Mouse (Mus musculus): Measurements from ENCODE around the gene Fam163a. TPM values are rescaled to one million over a fixed set of nuclear protein-coding genes. Genes with fewer than 3 reads are reported as not detected.
"Not testable (repeated sequence)": the region's sequence is repeated elsewhere in the genome, so short reads cannot be mapped to it uniquely, and the experiment has no call there.

Gene Fam163a
- under 1 TPM; 0.07 to 0.19 TPM for total RNA-seq (2021)
- long read RNA-seq, experiment 1, result 0 reads
- long read RNA-seq, experiment 2, result 0 reads

GRCm38 (mm10) chr1:156204656-156205131 lies at the start of gene Fam163a:
Fam163a (minus strand) TSS chr1:156205026.
- peak; percentile 11 to 21 for DNase-seq
- intact Hi-C loops (cut with DNase I), result no loop called here

GRCm38 (mm10) chr1:156251096-156251495 lies 46.3 kb upstream of the Fam163a start:
- intact Hi-C loops (cut with DNase I); DNase-seq: not testable (repeated sequence)

GRCm38 (mm10) chr1:156247893-156248292 lies 43.1 kb upstream of the Fam163a start:
- intact Hi-C loops (cut with DNase I), result no loop called here
- no peak for DNase-seq

- peak; percentile 64 to 78 for DNase-seq
Observed at GRCm38 (mm10) chr1:156241713-156242348, 37.0 kb upstream of the Fam163a start.

GRCm38 (mm10) chr1:156241035-156241434 lies 36.2 kb upstream of the Fam163a start:
- intact Hi-C loops (cut with DNase I), result loop anchor here (1.0 kb wide), 1 partner anchor 155 kb away; no protein-coding TSS in a partner anchor
- DNase-seq, result peak in 1 of 2 experiments; percentile 40

More at GRCm38 (mm10) chr1:156241713-156242348, 37.0 kb upstream of the Fam163a start:
- intact Hi-C loops (cut with DNase I), result loop anchor here (1.0 kb wide), 1 partner anchor 156 kb away; no protein-coding TSS in a partner anchor

- intact Hi-C loops (cut with DNase I), result no loop called here
- no peak for DNase-seq
Observed at GRCm38 (mm10) chr1:156231122-156231521, 26.3 kb upstream of the Fam163a start.

GRCm38 (mm10) chr1:156230339-156231089 lies 25.7 kb upstream of the Fam163a start:
- DNase-seq, result peak; percentile 45 to 69
- intact Hi-C loops (cut with DNase I), result no loop called here

GRCm38 (mm10) chr1:156229448-156229847 lies 24.6 kb upstream of the Fam163a start:
- DNase-seq, result peak; percentile 49 to 74
- intact Hi-C loops (cut with DNase I), result loop anchor here (5.0 kb wide), 1 partner anchor 142 kb away; no protein-coding TSS in a partner anchor

GRCm38 (mm10) chr1:156228728-156229127 lies 23.9 kb upstream of the Fam163a start:
- DNase-seq, result no peak
- intact Hi-C loops (cut with DNase I), result loop anchor here (5.0 kb wide), 1 partner anchor 141 kb away; no protein-coding TSS in a partner anchor

- intact Hi-C loops (cut with DNase I), result loop anchor here (1.0 to 5.0 kb wide), 2 partner anchors 140 to 184 kb away; no protein-coding TSS in a partner anchor
- DNase-seq, result no peak
Observed at GRCm38 (mm10) chr1:156226903-156227302, 22.1 kb upstream of the Fam163a start.

- peak; percentile 30 to 52 for DNase-seq
- intact Hi-C loops (cut with DNase I), result no loop called here
Observed at GRCm38 (mm10) chr1:156222205-156223000, 17.6 kb upstream of the Fam163a start.

GRCm38 (mm10) chr1:156221327-156221726 lies 16.5 kb upstream of the Fam163a start:
- no peak for DNase-seq
- intact Hi-C loops (cut with DNase I), result no loop called here

GRCm38 (mm10) chr1:156218573-156218972 lies 13.7 kb upstream of the Fam163a start:
- intact Hi-C loops (cut with DNase I), result no loop called here
- DNase-seq, result peak in 1 of 2 experiments; percentile 27

GRCm38 (mm10) chr1:156217941-156218340 lies 13.1 kb upstream of the Fam163a start:
- no peak for DNase-seq
- intact Hi-C loops (cut with DNase I), result no loop called here

GRCm38 (mm10) chr1:156217393-156217792 lies 12.6 kb upstream of the Fam163a start:
- intact Hi-C loops (cut with DNase I), result no loop called here
- peak; percentile 15 to 41 for DNase-seq

- intact Hi-C loops (cut with DNase I), result no loop called here
- no peak for DNase-seq
Observed at GRCm38 (mm10) chr1:156216249-156216648, 11.4 kb upstream of the Fam163a start.

- intact Hi-C loops (cut with DNase I), result no loop called here
- no peak for DNase-seq
Observed at GRCm38 (mm10) chr1:156214651-156215050, 9.8 kb upstream of the Fam163a start.

GRCm38 (mm10) chr1:156212923-156213322 lies 8.1 kb upstream of the Fam163a start:
- intact Hi-C loops (cut with DNase I), result no loop called here
- no peak for DNase-seq

- DNase-seq, result no peak
- intact Hi-C loops (cut with DNase I), result no loop called here
Observed at GRCm38 (mm10) chr1:156211809-156212317, 7.0 kb upstream of the Fam163a start.

- no peak for DNase-seq
- intact Hi-C loops (cut with DNase I), result no loop called here
Observed at GRCm38 (mm10) chr1:156205164-156205563, 338 bp upstream of the Fam163a start.

Data from heart, postnatal 14 days (tissue).